Mouse (Mus musculus) activated CD4-positive, CD25-positive, alpha-beta regulatory T cell (primary cell): ENCODE measurements around the gene Dmd. TPM values are rescaled to one million over a fixed set of nuclear protein-coding genes. Genes with fewer than 3 reads are reported as not detected.

Experiments used
- polyA plus RNA-seq, 2 experiments: library from polyadenylated mRNA; unstranded; fragments of 100-300 nt; shearing (Covaris generic); gene quantifications; one replicate each; pipeline ENCODE4 v1.2.1; 2017

Gene Dmd
- under 1 TPM; 0.54 to 0.69 TPM for polyA plus RNA-seq

GRCm38 (mm10) chrX:82948630-82949029 lies at the start of gene Dmd:
TSS of gene Dmd (plus strand) at chrX:82948870.

GRCm38 (mm10) chrX:83487598-83487997 lies 538.9 kb downstream of the Dmd start, which contains the start of gene Tsga8:
TSS of gene Tsga8 (minus strand) at chrX:83487924.

GRCm38 (mm10) chrX:85249379-85249778 lies 2300.7 kb downstream of the Dmd start, which contains the start of gene Fthl17a:
TSS of gene Fthl17a (plus strand) at chrX:85249679.

